Mouse (Mus musculus): Measurements from ENCODE around the gene Cyp11a1. TPM values are rescaled to one million over a fixed set of nuclear protein-coding genes. Genes with fewer than 3 reads are reported as not detected.

Gene Cyp11a1
- polyA plus RNA-seq, 1 experiment, result 0.19 TPM

- H3K4me1 ChIP-seq (ENCODE audit: control insufficient read depth, insufficient read depth, insufficient read length, low read length), result no peaks in the 10 kb centered on the region
- 25% methylated on average over 5 of the region's 5 CpGs for WGBS
- no peak for TF ChIP-seq CTCF (IDR thresholded peaks at IDR 0.05; ENCODE audit: extremely low read depth, insufficient read length, insufficient replicate concordance, low read depth, low read length)
- TF ChIP-seq POLR2A (IDR thresholded peaks at IDR 0.05; ENCODE audit: low read depth, low read length), result no peak
Measured at GRCm38 (mm10) chr9:58051937-58052336, 45.7 kb downstream of the Cyp11a1 start.

GRCm38 (mm10) chr9:58053102-58053501 lies 46.9 kb downstream of the Cyp11a1 start:
- H3K27me3 ChIP-seq (ENCODE audit: control insufficient read depth, insufficient read depth, low read length), result no peaks in the 10 kb centered on the region
- no peaks in the 10 kb centered on the region for H3K4me1 ChIP-seq (ENCODE audit: control insufficient read depth, insufficient read depth, insufficient read length, low read length)
- WGBS, result 26% methylated on average over 3 of the region's 3 CpGs
- TF ChIP-seq CTCF (IDR thresholded peaks at IDR 0.05; ENCODE audit: extremely low read depth, insufficient read length, insufficient replicate concordance, low read depth, low read length), result peak; percentile 56; the same call in 1 of the 2 replicates
- no peak for TF ChIP-seq POLR2A (IDR thresholded peaks at IDR 0.05; ENCODE audit: low read depth, low read length)
- H3K4me3 ChIP-seq (ENCODE audit: low read depth, low read length), result no peak overlapping the region
- no peaks in the 10 kb centered on the region for H3K36me3 ChIP-seq (ENCODE audit: control insufficient read depth, insufficient read depth, low read length)
- no peak overlapping the region for H3K27ac ChIP-seq (ENCODE audit: insufficient read depth, low read depth, low read length)

More at GRCm38 (mm10) chr9:58051937-58052336, 45.7 kb downstream of the Cyp11a1 start:
- H3K36me3 ChIP-seq (ENCODE audit: control insufficient read depth, insufficient read depth, low read length), result no peaks in the 10 kb centered on the region
- H3K27ac ChIP-seq (ENCODE audit: insufficient read depth, low read depth, low read length), result no peak overlapping the region
- no peak overlapping the region for H3K4me3 ChIP-seq (ENCODE audit: low read depth, low read length)
- no peaks in the 10 kb centered on the region for H3K27me3 ChIP-seq (ENCODE audit: control insufficient read depth, insufficient read depth, low read length)

- no peak overlapping the region for H3K27ac ChIP-seq (ENCODE audit: insufficient read depth, low read depth, low read length)
- TF ChIP-seq POLR2A (IDR thresholded peaks at IDR 0.05; ENCODE audit: low read depth, low read length), result no peak
- no peak for TF ChIP-seq CTCF (IDR thresholded peaks at IDR 0.05; ENCODE audit: extremely low read depth, insufficient read length, insufficient replicate concordance, low read depth, low read length)
- no peaks in the 10 kb centered on the region for H3K36me3 ChIP-seq (ENCODE audit: control insufficient read depth, insufficient read depth, low read length)
- H3K27me3 ChIP-seq (ENCODE audit: control insufficient read depth, insufficient read depth, low read length), result no peaks in the 10 kb centered on the region
- no peaks in the 10 kb centered on the region for H3K4me1 ChIP-seq (ENCODE audit: control insufficient read depth, insufficient read depth, insufficient read length, low read length)
- WGBS, result 52% methylated on average over 3 of the region's 3 CpGs
- H3K4me3 ChIP-seq (ENCODE audit: low read depth, low read length), result no peak overlapping the region
Measured at GRCm38 (mm10) chr9:58053544-58053943, 47.3 kb downstream of the Cyp11a1 start.

GRCm38 (mm10) chr9:58054032-58054431 lies 47.8 kb downstream of the Cyp11a1 start:
- H3K4me3 ChIP-seq (ENCODE audit: low read depth, low read length), result no peak overlapping the region
- TF ChIP-seq CTCF (IDR thresholded peaks at IDR 0.05; ENCODE audit: extremely low read depth, insufficient read length, insufficient replicate concordance, low read depth, low read length), result no peak
- 95% methylated on average over 1 of the region's 1 CpGs for WGBS

GRCm38 (mm10) chr9:58055666-58056065 lies 49.5 kb downstream of the Cyp11a1 start:
- Histone ChIP-seq H3K4me1 (ENCODE audit: control insufficient read depth, insufficient read depth, insufficient read length, low read length) (no peaks in the 10 kb centered on the region), H3K36me3 (ENCODE audit: control insufficient read depth, insufficient read depth, low read length) (no peaks in the 10 kb centered on the region), H3K27ac (ENCODE audit: insufficient read depth, low read depth, low read length) (no peak overlapping the region), H3K4me3 (ENCODE audit: low read depth, low read length) (no peak overlapping the region), H3K27me3 (ENCODE audit: control insufficient read depth, insufficient read depth, low read length) (no peaks in the 10 kb centered on the region)
- TF ChIP-seq CTCF (IDR thresholded peaks at IDR 0.05; ENCODE audit: extremely low read depth, insufficient read length, insufficient replicate concordance, low read depth, low read length) (no peak), POLR2A (IDR thresholded peaks at IDR 0.05; ENCODE audit: low read depth, low read length) (no peak)
- WGBS, result 46% methylated on average over 5 of the region's 5 CpGs

More at GRCm38 (mm10) chr9:58054032-58054431, 47.8 kb downstream of the Cyp11a1 start:
- H3K27me3 ChIP-seq (ENCODE audit: control insufficient read depth, insufficient read depth, low read length), result no peaks in the 10 kb centered on the region
- no peaks in the 10 kb centered on the region for H3K36me3 ChIP-seq (ENCODE audit: control insufficient read depth, insufficient read depth, low read length)
- no peaks in the 10 kb centered on the region for H3K4me1 ChIP-seq (ENCODE audit: control insufficient read depth, insufficient read depth, insufficient read length, low read length)
- H3K27ac ChIP-seq (ENCODE audit: insufficient read depth, low read depth, low read length), result no peak overlapping the region

GRCm38 (mm10) chr9:58059920-58060319 lies 53.7 kb downstream of the Cyp11a1 start:
- WGBS, result 17% methylated on average over 1 of the region's 1 CpGs
- TF ChIP-seq CTCF (IDR thresholded peaks at IDR 0.05; ENCODE audit: extremely low read depth, insufficient read length, insufficient replicate concordance, low read depth, low read length) (no peak), POLR2A (IDR thresholded peaks at IDR 0.05; ENCODE audit: low read depth, low read length) (no peak)

GRCm38 (mm10) chr9:58060677-58061667 lies 54.8 kb downstream of the Cyp11a1 start:
- Histone ChIP-seq H3K4me3 (ENCODE audit: low read depth, low read length) (no peak overlapping the region), H3K36me3 (ENCODE audit: control insufficient read depth, insufficient read depth, low read length) (no peaks in the 10 kb centered on the region)

More at GRCm38 (mm10) chr9:58059920-58060319, 53.7 kb downstream of the Cyp11a1 start:
- Histone ChIP-seq H3K27ac (ENCODE audit: insufficient read depth, low read depth, low read length) (no peak overlapping the region), H3K4me3 (ENCODE audit: low read depth, low read length) (no peak overlapping the region), H3K4me1 (ENCODE audit: control insufficient read depth, insufficient read depth, insufficient read length, low read length) (no peaks in the 10 kb centered on the region), H3K27me3 (ENCODE audit: control insufficient read depth, insufficient read depth, low read length) (no peaks in the 10 kb centered on the region), H3K36me3 (ENCODE audit: control insufficient read depth, insufficient read depth, low read length) (no peaks in the 10 kb centered on the region)

More at GRCm38 (mm10) chr9:58060677-58061667, 54.8 kb downstream of the Cyp11a1 start:
- no peak overlapping the region for H3K27ac ChIP-seq (ENCODE audit: insufficient read depth, low read depth, low read length)
- H3K4me1 ChIP-seq (ENCODE audit: control insufficient read depth, insufficient read depth, insufficient read length, low read length), result no peaks in the 10 kb centered on the region
- no peaks in the 10 kb centered on the region for H3K27me3 ChIP-seq (ENCODE audit: control insufficient read depth, insufficient read depth, low read length)
- TF ChIP-seq POLR2A (IDR thresholded peaks at IDR 0.05; ENCODE audit: low read depth, low read length), result no peak
- TF ChIP-seq CTCF (IDR thresholded peaks at IDR 0.05; ENCODE audit: extremely low read depth, insufficient read length, insufficient replicate concordance, low read depth, low read length), result no peak
- 14% methylated on average over 23 of the region's 23 CpGs for WGBS
